Mouse (Mus musculus) intestine, embryonic 16.5 days (tissue): ENCODE data around the gene Elovl7. TPM values are rescaled to one million over a fixed set of nuclear protein-coding genes. Genes with fewer than 3 reads are reported as not detected.

Source experiments
- ATAC-seq: fragments of 200-750 bp; cut with Nextera tagmentation; 2 replicates; pipeline ENCODE4 v1.8.0; 2017; ENCODE audit warnings: moderate TSS enrichment, moderate library complexity
- H3K27ac ChIP-seq: fragments of 300-500 bp; sonication (generic); 2 replicates; pipeline ENCODE4 v1.5.1; 2014; ENCODE audit warnings: mild to moderate bottlenecking, low read length
- H3K27me3 ChIP-seq: fragments of 300-500 bp; sonication (generic); replicated peaks from 2 replicates; pipeline ENCODE4 v1.6.1; 2014; ENCODE audit warnings: low read length, control low read depth, mixed read lengths; ENCODE audit not compliant: control insufficient read depth, insufficient read depth
- H3K36me3 ChIP-seq: fragments of 300-500 bp; sonication (generic); 2 replicates; pipeline ENCODE4 v1.6.1; 2014; ENCODE audit warnings: low read length, control low read depth; ENCODE audit not compliant: control insufficient read depth, insufficient read depth
- H3K4me1 ChIP-seq: fragments of 300-500 bp; sonication (generic); 2 replicates; pipeline ENCODE4 v1.6.1; 2014; ENCODE audit warnings: low read length, control low read depth, mixed read lengths; ENCODE audit not compliant: control insufficient read depth, insufficient read depth
- H3K4me2 ChIP-seq: fragments of 300-500 bp; sonication (generic); 2 replicates; pipeline ENCODE4 v1.6.1; 2014; ENCODE audit warnings: low read depth, low read length, control low read depth
- H3K4me3 ChIP-seq: fragments of 300-500 bp; sonication (generic); 2 replicates; pipeline ENCODE4 v1.5.1; 2014; ENCODE audit warnings: mild to moderate bottlenecking, low read length
- H3K9ac ChIP-seq: fragments of 300-500 bp; sonication (generic); 2 replicates; pipeline ENCODE4 v1.6.1; 2014; ENCODE audit warnings: low read depth, low read length
- H3K9me3 ChIP-seq: fragments of 300-500 bp; sonication (generic); 2 replicates; pipeline ENCODE4 v1.6.1; 2016; ENCODE audit warnings: low read length, control low read depth; ENCODE audit not compliant: control insufficient read depth
- WGBS: fragments of 180-500 bp; shearing (Covaris S2); extraction: QIAGEN DNeasy Blood & Tissue Kit; methylation state at CpG from one replicate; pipeline ENCODE4 v1.1.7; 2014; 5-methylcytosine and 5-hydroxymethylcytosine counted together
- polyA plus RNA-seq: library from polyadenylated mRNA; unstranded; fragments of >200 nt; fragmentation: Nextera tagmentation; extraction: Ambion mirVana; gene quantifications from 2 replicates; pipeline ENCODE4 v1.2.1, GENCODE M21; 2015

The Elovl7 gene
- polyA plus RNA-seq, 1 experiment from 2014 or later = 22.0 TPM

GRCm38 (mm10) chr13:108265394-108265793 lies 51.2 kb downstream of the Elovl7 start:
- ATAC-seq = no peak
- Histone ChIP-seq H3K9me3 (no peaks in the 10 kb centered on the region), H3K27ac (no peak overlapping the region), H3K36me3 (no peaks in the 10 kb centered on the region), H3K4me2 (no peak overlapping the region), H3K9ac (no peak overlapping the region), H3K27me3 (no peaks in the 10 kb centered on the region), H3K4me3 (no peak overlapping the region), H3K4me1 (no peaks in the 10 kb centered on the region; the same call in 1 of the 2 replicates)
- WGBS = 84% methylated on average over 4 of the region's 4 CpGs

GRCm38 (mm10) chr13:108267841-108268634 lies 53.8 kb downstream of the Elovl7 start:
- H3K36me3 ChIP-seq = no peaks in the 10 kb centered on the region
- no peak for ATAC-seq
- H3K27me3 ChIP-seq = no peaks in the 10 kb centered on the region
- no peak overlapping the region for H3K9ac ChIP-seq
- H3K4me1 ChIP-seq = peaks cover 10% of the 10 kb centered on the region
- WGBS = 58% methylated on average over 9 of the region's 9 CpGs
- H3K27ac ChIP-seq = 0 out of 2 replicates have a peak overlapping the region, but pooled peaks have one; percentile 24
- no peak overlapping the region for H3K4me2 ChIP-seq
- no peak overlapping the region for H3K4me3 ChIP-seq
- H3K9me3 ChIP-seq = no peaks in the 10 kb centered on the region

GRCm38 (mm10) chr13:108271458-108272148 lies 57.4 kb downstream of the Elovl7 start:
- no peak overlapping the region for H3K27ac ChIP-seq
- peaks cover 10% of the 10 kb centered on the region for H3K4me1 ChIP-seq
- no peak overlapping the region for H3K4me3 ChIP-seq
- peak; percentile 93 for ATAC-seq
- WGBS = 32% methylated on average over 7 of the region's 7 CpGs
- no peak overlapping the region for H3K9ac ChIP-seq
- H3K9me3 ChIP-seq = no peaks in the 10 kb centered on the region
- no peak overlapping the region for H3K4me2 ChIP-seq
- H3K27me3 ChIP-seq = no peaks in the 10 kb centered on the region
- no peaks in the 10 kb centered on the region for H3K36me3 ChIP-seq

GRCm38 (mm10) chr13:108272332-108272731 lies 58.1 kb downstream of the Elovl7 start:
- ATAC-seq = 0 out of 2 replicates have a peak, but pooled peaks have one; percentile 14
- Histone ChIP-seq H3K9me3 (no peaks in the 10 kb centered on the region), H3K36me3 (no peaks in the 10 kb centered on the region), H3K27me3 (no peaks in the 10 kb centered on the region), H3K27ac (no peak overlapping the region), H3K9ac (no peak overlapping the region), H3K4me1 (peaks cover 10% of the 10 kb centered on the region), H3K4me2 (no peak overlapping the region), H3K4me3 (no peak overlapping the region)
- WGBS = 66% methylated on average over 8 of the region's 8 CpGs

- Histone ChIP-seq H3K27ac (no peak overlapping the region), H3K27me3 (no peaks in the 10 kb centered on the region), H3K9me3 (no peaks in the 10 kb centered on the region), H3K9ac (no peak overlapping the region), H3K36me3 (no peaks in the 10 kb centered on the region), H3K4me2 (no peak overlapping the region), H3K4me1 (peaks cover 10% of the 10 kb centered on the region), H3K4me3 (no peak overlapping the region)
- WGBS = 60% methylated on average over 15 of the region's 15 CpGs
- ATAC-seq = no peak
Observed at GRCm38 (mm10) chr13:108273034-108273433, 58.8 kb downstream of the Elovl7 start.

GRCm38 (mm10) chr13:108273456-108273855 lies 59.3 kb downstream of the Elovl7 start:
- 56% methylated on average over 5 of the region's 5 CpGs for WGBS

GRCm38 (mm10) chr13:108276561-108276960 lies 62.4 kb downstream of the Elovl7 start:
- ATAC-seq = no peak
- no peaks in the 10 kb centered on the region for H3K9me3 ChIP-seq
- 64% methylated on average over 1 of the region's 1 CpGs for WGBS
- no peak overlapping the region for H3K4me3 ChIP-seq
- H3K27ac ChIP-seq = no peak overlapping the region
- no peak overlapping the region for H3K4me2 ChIP-seq
- H3K9ac ChIP-seq = no peak overlapping the region
- no peaks in the 10 kb centered on the region for H3K36me3 ChIP-seq
- H3K4me1 ChIP-seq = peaks cover 10% of the 10 kb centered on the region
- H3K27me3 ChIP-seq = no peaks in the 10 kb centered on the region

More at GRCm38 (mm10) chr13:108273456-108273855, 59.3 kb downstream of the Elovl7 start:
- Histone ChIP-seq H3K9me3 (no peaks in the 10 kb centered on the region), H3K27me3 (no peaks in the 10 kb centered on the region), H3K4me2 (no peak overlapping the region), H3K4me3 (no peak overlapping the region), H3K27ac (no peak overlapping the region), H3K4me1 (peaks cover 10% of the 10 kb centered on the region), H3K9ac (no peak overlapping the region), H3K36me3 (no peaks in the 10 kb centered on the region)
- ATAC-seq = no peak

- WGBS = 87% methylated on average over 7 of the region's 7 CpGs
- H3K27ac ChIP-seq = no peak overlapping the region
- H3K36me3 ChIP-seq = no peaks in the 10 kb centered on the region
Observed at GRCm38 (mm10) chr13:108277320-108277719, 63.1 kb downstream of the Elovl7 start.

GRCm38 (mm10) chr13:108278592-108278991 lies 64.4 kb downstream of the Elovl7 start:
- 50% methylated on average over 6 of the region's 6 CpGs for WGBS
- no peak overlapping the region for H3K27ac ChIP-seq
- no peaks in the 10 kb centered on the region for H3K4me1 ChIP-seq
- no peak for ATAC-seq
- H3K27me3 ChIP-seq = no peaks in the 10 kb centered on the region
- no peaks in the 10 kb centered on the region for H3K9me3 ChIP-seq
- H3K9ac ChIP-seq = no peak overlapping the region
- H3K36me3 ChIP-seq = no peaks in the 10 kb centered on the region
- H3K4me2 ChIP-seq = no peak overlapping the region
- no peak overlapping the region for H3K4me3 ChIP-seq

More at GRCm38 (mm10) chr13:108277320-108277719, 63.1 kb downstream of the Elovl7 start:
- H3K9me3 ChIP-seq = no peaks in the 10 kb centered on the region
- no peak for ATAC-seq
- H3K4me3 ChIP-seq = no peak overlapping the region
- no peaks in the 10 kb centered on the region for H3K27me3 ChIP-seq
- H3K4me2 ChIP-seq = no peak overlapping the region
- H3K9ac ChIP-seq = no peak overlapping the region
- H3K4me1 ChIP-seq = peaks cover 5% of the 10 kb centered on the region
